Mouse (Mus musculus): ENCODE measurements around the gene Wdfy2.

Gene Wdfy2

GRCm38 (mm10) chr14:62844226-62844625 is 6.7 kb downstream of the Wdfy2 start:
- DNase-seq, result no peak

DNA sequence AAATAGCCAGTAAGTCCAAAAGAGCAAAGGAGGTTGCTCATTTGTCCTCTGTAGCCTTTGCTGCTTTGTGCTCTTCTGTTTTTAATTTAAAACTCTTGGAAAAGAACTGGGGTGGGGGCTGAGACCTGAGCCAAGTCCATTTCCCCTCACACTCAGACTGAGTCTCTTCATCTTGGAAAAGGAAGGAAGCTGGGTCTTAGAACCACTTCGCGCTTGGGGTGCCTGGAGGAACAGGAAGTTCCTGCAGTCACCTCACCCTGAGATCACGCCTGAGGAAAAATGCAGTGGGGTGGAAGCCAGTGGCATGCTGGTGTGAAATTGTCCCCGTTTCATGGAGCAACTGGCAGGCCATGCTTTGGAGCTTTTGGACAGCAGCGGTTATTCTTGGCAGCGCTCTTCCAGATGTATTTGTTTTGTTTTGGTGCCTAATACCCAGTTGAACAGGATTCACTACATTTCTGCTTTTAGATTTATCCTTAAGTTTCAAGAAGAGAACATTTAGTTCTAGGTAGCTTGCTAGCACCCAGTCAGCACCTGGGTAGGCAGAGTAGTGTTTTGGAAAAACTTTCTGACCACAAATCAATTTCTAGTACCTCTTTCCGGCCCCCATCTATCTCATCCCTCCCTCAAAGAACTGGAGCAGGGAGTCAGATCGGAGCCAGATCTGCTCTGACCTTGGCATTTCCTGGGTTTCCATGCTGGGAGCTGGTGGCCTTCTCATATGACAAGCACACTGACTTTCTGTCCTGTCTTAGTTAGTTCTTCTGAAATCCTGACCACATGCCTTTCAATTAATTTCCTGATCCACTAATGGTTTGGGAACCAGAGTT is 7.7 kb downstream of the Wdfy2 start:
- no peak for DNase-seq

GRCm38 (mm10) chr14:62850980-62851379 is 13.5 kb downstream of the Wdfy2 start:
- DNase-seq, result peak; percentile 72

DNA sequence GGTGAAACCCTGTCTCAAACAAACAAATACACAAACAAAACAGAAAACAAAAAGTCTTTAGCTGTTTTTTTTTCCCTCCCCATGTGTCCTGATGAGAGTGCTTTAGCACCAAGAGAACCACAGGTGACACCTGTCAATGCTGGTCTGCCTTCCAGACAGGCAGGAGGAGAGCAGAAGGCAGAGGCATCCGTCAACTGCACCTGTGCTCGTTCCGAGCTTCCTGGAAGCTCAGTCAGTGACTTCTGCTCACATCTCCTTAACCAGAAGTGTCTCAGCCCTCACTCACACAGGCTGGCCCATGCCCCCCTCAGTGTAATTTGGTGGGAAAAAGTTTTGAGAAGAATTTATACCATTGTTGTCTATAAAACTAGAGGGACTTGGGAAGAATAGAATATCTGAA is 15.4 kb downstream of the Wdfy2 start:
- no peak for DNase-seq

DNA sequence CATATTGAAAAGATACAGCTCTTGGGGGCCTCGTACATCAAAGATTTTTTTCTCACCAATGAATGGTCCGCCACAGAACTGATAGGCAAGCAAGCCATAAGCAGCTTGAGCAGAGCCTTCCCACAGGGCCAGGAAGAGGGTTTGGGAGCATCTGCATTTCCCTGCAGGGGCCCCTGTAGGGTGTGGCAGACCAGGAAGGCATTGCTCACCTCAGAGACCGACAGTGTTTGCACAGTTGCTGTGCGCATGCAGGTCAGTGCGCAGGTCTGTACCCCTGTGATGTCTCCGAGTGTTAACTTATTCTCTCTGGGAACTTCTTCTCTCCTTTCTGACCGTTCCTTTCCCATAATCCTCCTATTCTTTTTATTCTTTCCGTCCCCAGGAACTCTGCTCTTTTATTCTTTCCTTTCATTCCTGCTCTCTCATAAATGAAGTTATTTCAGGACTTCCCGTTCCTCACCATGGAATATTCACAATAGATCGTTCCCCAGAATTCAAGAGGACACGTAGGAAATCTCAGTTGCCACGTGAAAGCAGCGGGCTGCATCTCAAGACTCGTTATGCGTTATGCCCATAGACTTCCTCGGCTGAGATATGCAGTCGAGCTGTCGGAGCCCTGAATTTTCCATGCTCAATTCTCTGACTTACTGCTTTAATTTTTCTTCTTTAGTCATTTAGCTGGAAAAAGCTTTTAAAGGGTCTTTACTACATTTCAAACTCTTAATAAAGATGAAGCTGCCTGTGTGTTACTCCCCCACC is 17.8 kb downstream of the Wdfy2 start:
- no peak for DNase-seq

- DNase-seq, result no peak
Observed at GRCm38 (mm10) chr14:62855863-62856262, 18.4 kb downstream of the Wdfy2 start.

DNA sequence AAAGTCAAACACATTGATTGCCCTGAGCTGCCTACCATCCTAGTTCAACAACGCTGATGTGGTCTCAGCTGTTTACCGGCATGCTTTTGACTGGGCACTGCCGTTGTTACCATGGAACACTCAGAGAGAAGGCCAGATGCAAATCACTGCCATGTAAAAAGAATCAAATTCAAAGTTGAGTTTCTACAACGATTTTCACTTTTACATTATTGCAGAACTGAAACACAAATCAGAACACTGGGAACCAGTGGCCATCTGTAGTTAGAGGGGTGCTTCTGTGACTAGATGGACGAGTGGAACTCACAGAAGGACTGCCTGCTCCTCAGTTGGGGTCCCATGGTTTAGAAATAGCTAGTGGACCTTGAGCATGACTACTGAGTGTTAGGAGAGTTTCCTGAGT is 19.0 kb downstream of the Wdfy2 start:
- DNase-seq, result no peak

GRCm38 (mm10) chr14:62857879-62858278 is 20.4 kb downstream of the Wdfy2 start:
- DNase-seq, result no peak

GRCm38 (mm10) chr14:62858311-62858710 is 20.8 kb downstream of the Wdfy2 start:
- no peak for DNase-seq

GRCm38 (mm10) chr14:62862564-62862963 is 25.1 kb downstream of the Wdfy2 start:
- DNase-seq, result no peak

- DNase-seq, result no peak
Observed at GRCm38 (mm10) chr14:62864254-62864653, 26.8 kb downstream of the Wdfy2 start.

GRCm38 (mm10) chr14:62865405-62865804 is 27.9 kb downstream of the Wdfy2 start:
- DNase-seq, result no peak

DNA sequence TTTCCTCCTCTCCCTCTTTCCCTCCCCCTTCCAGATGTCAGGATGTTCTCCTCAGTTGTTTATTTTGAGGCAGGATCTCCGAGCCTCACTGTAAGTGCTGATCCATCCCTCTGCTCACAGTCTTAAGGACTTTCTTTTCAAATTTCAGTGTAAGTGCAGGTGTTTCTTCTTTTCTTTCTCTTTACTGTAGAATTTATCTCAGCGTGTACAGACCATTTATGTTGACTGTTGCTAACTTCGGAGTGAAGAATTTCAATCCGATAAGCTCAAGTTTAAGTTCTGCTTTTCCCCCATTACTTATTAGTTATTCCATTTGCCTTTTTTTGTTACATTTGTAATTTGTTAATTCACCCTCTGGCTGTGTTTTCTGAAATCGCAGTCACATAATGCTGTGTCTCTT is 29.6 kb downstream of the Wdfy2 start:
- no peak for DNase-seq

DNA sequence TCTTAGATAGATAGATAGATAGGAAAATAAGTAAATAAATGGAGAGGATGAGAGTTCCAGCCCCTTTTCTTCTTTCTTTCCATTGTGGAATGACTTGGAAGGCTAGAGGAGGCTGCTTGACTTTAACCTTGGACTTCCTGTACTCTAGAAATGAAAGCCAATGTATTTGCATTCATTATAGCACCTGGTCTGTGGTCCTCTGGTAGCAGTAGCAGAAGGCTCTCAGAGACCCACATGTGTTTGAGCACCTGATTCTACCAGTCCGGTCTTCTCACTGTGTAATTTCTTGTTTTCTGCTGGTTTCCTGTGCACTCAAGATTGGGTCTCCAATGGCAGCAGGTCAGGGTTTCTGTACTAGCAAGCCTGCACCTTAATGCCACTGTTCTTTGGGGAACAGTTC is 30.1 kb downstream of the Wdfy2 start:
- no peak for DNase-seq

GRCm38 (mm10) chr14:62868254-62868653 is 30.8 kb downstream of the Wdfy2 start:
- DNase-seq, result peak; percentile 33

DNA sequence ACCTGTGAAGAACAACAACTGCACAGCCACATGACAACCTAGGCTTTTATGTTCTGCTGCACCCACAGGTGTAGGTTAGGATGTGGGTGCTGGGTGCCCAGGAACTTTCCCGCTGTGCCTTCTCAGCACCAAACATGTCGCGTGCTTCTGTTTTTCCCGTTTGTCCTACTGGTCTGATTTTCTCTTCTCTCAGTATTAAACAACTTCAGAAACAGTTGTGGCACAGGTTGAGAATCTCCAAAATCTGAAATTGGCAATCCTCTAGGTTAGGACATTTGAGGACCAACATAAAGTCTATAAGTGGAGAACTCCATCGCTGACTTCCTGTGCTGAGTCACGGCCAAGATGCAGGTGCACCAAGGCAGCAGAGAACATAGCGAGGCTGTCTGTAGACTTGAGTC is 32.8 kb downstream of the Wdfy2 start:
- DNase-seq, result no peak

GRCm38 (mm10) chr14:62871431-62871830 is 34.0 kb downstream of the Wdfy2 start:
- no peak for DNase-seq

DNA sequence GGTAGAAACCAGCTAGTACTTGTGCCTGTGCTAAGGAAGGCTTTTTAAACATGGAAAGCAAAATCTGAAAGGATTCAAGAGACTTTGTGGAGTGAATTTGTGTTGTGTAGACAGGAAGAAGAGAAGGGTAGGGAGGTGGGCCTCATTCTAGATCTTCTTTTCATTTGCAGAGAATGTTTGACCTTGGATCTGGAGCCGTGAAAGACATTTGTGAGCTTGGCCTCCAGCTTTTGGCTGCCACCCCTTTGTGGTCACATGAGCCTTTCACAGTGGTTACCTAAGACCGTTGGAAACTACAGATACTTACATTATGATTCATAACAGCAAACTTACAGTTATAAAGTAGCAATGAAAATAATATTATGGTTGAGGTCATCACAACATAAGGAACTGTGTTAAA is 34.5 kb downstream of the Wdfy2 start:
- no peak for DNase-seq

GRCm38 (mm10) chr14:62873820-62874219 is 36.3 kb downstream of the Wdfy2 start:
- DNase-seq, result no peak

DNA sequence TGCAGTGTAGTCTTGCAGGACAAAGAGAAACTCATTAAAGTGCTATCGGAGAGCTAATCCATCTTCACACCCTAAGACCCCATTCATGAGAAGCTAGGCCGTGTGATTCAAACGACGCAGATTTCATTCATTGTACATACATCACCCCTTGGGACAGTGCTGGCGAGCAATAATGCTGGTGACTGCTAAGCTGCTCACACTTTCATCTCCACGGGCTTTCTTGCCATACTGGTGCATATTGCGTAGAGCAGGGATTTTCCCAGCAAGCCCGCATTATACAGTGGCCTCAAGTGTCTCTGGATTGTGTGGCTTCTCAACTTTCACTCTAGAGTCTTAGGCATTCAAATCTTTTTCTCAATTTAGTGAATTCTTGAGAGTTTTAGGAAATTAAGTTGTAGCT is 36.9 kb downstream of the Wdfy2 start:
- DNase-seq, result no peak

GRCm38 (mm10) chr14:62878076-62878475 is 40.6 kb downstream of the Wdfy2 start:
- no peak for DNase-seq

- no peak for DNase-seq
Observed at GRCm38 (mm10) chr14:62878634-62879430, 41.4 kb downstream of the Wdfy2 start.

DNA sequence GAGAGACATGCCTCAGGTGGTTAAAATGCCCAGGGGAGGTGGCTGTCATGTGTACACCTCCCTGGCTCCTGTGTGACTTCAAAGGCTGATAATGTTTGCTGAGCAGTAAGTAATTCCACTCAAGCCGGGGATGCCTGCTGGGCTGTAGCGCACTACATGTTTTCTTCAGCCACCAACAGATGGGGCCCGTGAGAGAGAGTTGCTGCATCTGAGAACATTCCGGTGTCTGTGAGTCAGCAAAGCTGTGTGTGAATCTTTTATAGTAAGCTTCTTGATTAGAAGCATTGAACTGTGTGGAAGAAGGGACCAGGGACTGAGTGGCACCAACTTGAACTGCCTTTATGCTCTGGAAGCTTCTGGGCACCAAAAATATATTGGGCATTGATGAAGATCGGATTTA is 42.0 kb downstream of the Wdfy2 start:
- peak; percentile 90 for DNase-seq
